Mouse (Mus musculus): ENCODE data around the gene Cttn. TPM values are rescaled to one million over a fixed set of nuclear protein-coding genes. Genes with fewer than 3 reads are reported as not detected.

Cttn gene
- polyA plus RNA-seq, 1 experiment from 2014 or later: 44.8 TPM

DNA sequence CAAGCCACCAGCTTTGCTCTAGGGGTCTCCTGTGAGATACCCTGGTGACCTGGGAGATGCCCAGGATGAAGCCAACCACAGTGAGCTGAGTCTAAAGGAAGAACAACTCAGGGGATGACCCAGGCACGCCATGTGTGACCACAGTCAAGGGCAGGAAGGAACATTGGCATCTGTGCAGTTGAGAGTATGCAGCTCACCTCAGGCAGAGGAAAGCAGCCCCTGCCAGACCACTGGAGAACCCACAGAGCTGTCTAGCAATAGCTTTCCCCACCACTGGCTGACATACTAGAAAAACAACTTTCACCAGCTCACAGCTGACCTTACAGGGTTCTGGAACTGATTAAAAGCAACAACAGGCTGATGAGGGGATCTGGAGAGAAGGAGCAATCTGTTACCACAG, 22.6 kb downstream of the Cttn start:
- DNase-seq (no peak), ATAC-seq (ENCODE audit: low read depth) (no peak)
- Histone ChIP-seq H3K27ac (no peak overlapping the region), H3K4me2 (no peak overlapping the region), H3K9ac (no peak overlapping the region), H3K36me3 (peaks cover 71% of the 10 kb centered on the region), H3K9me3 (replicated peaks) (no peaks in the 10 kb centered on the region), H3K27me3 (no peaks in the 10 kb centered on the region), H3K4me1 (replicated peaks) (no peaks in the 10 kb centered on the region), H3K4me3 (replicated peaks) (no peak overlapping the region)
- 66% methylated on average over 1 of the region's 1 CpGs for WGBS (ENCODE audit: insufficient replicate concordance)

DNA sequence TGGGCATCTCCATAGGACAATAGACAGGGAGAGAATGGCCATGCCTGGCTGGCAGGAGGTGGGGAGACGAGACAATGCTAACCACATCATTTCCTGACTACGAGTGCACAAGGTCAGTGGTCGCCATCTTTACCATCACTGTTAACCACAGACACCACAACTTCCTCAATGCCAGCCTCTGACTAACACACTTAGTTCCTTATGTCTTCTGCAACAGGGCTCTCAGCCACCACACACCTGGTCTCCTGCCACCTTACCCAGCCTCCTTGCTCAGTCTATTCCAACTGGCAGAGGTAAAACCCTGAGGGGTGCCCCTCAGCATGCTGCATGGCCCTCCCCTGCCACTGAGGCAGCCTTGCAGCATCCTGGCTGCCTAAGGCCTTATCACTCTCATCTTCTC, 23.7 kb downstream of the Cttn start:
- H3K9me3 ChIP-seq (replicated peaks): no peaks in the 10 kb centered on the region
- DNase-seq (no peak), ATAC-seq (ENCODE audit: low read depth) (peak; percentile 32; the same call in 1 of the 2 replicates)
- 10% methylated on average over 3 of the region's 3 CpGs for WGBS (ENCODE audit: insufficient replicate concordance)
- peaks cover 66% of the 10 kb centered on the region for H3K36me3 ChIP-seq
- no peak overlapping the region for H3K27ac ChIP-seq
- no peaks in the 10 kb centered on the region for H3K4me1 ChIP-seq (replicated peaks)
- H3K4me3 ChIP-seq (replicated peaks): no peak overlapping the region
- no peak overlapping the region for H3K9ac ChIP-seq
- H3K27me3 ChIP-seq: no peaks in the 10 kb centered on the region
- H3K4me2 ChIP-seq: no peak overlapping the region

DNA sequence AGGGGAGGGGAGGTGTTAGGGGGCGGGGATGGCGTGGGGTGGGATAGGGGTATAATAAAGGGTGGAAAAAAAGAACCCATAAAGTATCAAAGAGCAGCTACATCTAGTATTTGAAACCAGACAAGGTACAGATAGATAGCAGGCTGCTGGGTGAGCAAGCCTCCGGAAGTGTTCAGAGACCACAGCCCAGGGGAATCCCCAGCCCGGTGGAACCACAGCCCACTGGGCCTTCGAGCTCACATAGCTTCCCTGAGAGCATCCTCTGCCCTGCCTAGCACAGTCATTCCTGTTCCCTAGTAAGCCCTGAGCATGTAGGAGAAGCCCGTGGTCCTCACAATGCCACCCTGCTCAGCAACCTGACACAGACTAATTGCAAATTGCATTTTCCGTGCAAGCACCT, 26.0 kb downstream of the Cttn start:
- H3K36me3 ChIP-seq: peaks cover 67% of the 10 kb centered on the region
- no peak for ATAC-seq (ENCODE audit: low read depth)
- no peaks in the 10 kb centered on the region for H3K9me3 ChIP-seq (replicated peaks)
- H3K27me3 ChIP-seq: no peaks in the 10 kb centered on the region
- no peak for DNase-seq
- WGBS (ENCODE audit: insufficient replicate concordance): 45% methylated on average over 7 of the region's 7 CpGs
- no peak overlapping the region for H3K4me3 ChIP-seq (replicated peaks)
- no peak overlapping the region for H3K9ac ChIP-seq
- no peak overlapping the region for H3K4me2 ChIP-seq
- no peak overlapping the region for H3K27ac ChIP-seq
- no peaks in the 10 kb centered on the region for H3K4me1 ChIP-seq (replicated peaks)

DNA sequence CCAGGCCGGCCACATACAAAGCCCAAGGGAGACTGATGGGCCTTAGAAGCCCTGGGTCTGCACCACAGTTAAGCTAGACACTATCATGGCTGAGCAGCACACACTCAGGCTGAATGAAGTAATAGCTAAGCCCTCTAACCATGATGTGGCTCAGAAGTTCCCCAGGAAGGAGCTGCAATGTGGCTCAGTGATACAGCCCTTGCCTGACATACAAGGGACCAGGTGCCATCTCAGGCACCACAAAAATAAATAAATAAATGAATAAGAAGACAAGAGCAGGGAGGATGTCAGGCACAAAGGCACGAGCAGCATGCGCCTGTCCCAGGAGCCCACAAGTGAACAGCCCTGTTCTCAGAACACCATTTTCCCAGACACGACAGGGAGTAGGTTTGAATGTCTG, 28.8 kb downstream of the Cttn start:
- Histone ChIP-seq H3K4me3 (replicated peaks) (no peak overlapping the region), H3K4me1 (replicated peaks) (no peaks in the 10 kb centered on the region), H3K27ac (no peak overlapping the region), H3K36me3 (peaks cover 74% of the 10 kb centered on the region), H3K27me3 (no peaks in the 10 kb centered on the region), H3K4me2 (no peak overlapping the region), H3K9ac (no peak overlapping the region), H3K9me3 (replicated peaks) (no peaks in the 10 kb centered on the region)
- DNase-seq (no peak), ATAC-seq (ENCODE audit: low read depth) (no peak)
- WGBS (ENCODE audit: insufficient replicate concordance): 69% methylated on average over 4 of the region's 4 CpGs

DNA sequence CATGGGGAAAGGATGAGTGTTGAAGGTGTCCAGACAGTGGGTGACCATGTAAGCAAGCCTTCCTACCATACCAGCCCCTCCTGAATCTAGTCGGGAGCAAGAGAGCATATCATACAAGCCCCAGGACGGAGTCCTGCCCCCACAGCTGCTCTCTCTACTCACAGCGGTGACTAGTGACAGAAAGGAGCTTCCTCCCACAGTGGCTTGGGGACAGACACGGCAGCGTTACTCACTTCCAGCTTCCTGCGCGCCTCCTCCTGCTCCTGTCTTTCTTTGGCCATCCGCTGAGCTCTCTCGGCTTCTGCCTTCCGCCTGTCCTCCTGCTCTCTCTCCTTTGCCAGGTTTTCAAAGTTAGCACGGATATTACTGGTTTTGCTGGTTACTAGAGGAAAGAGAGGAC, 29.3 kb downstream of the Cttn start:
- 75% methylated on average over 11 of the region's 11 CpGs for WGBS (ENCODE audit: insufficient replicate concordance)
- H3K9me3 ChIP-seq (replicated peaks): no peaks in the 10 kb centered on the region
- no peak overlapping the region for H3K9ac ChIP-seq
- no peak overlapping the region for H3K4me2 ChIP-seq
- no peak for ATAC-seq (ENCODE audit: low read depth)
- H3K27ac ChIP-seq: no peak overlapping the region
- H3K4me1 ChIP-seq (replicated peaks): no peaks in the 10 kb centered on the region
- DNase-seq: no peak
- no peak overlapping the region for H3K4me3 ChIP-seq (replicated peaks)
- H3K27me3 ChIP-seq: no peaks in the 10 kb centered on the region
- peaks cover 80% of the 10 kb centered on the region for H3K36me3 ChIP-seq

DNA sequence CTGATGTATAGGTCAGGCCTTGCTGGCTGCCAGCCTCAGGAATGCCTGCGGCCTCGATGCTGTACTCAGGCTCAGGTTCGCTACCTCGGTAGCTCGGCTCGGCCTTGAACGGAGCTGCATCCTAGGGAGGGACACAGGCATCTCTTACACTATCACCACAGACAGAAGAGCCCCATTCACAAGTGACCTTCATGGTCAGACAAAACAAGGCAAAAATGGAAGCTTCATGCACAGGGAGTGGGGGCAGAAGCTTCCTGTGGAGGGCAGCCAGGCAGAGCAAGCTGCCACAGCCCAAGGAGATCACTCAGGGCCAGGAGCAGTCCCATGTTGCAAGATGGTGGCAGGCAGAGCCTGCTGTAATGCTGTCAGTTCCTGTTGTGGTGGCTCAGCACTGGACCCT, 32.0 kb downstream of the Cttn start:
- 93% methylated on average over 7 of the region's 7 CpGs for WGBS (ENCODE audit: insufficient replicate concordance)
- peaks cover 69% of the 10 kb centered on the region for H3K36me3 ChIP-seq

DNA sequence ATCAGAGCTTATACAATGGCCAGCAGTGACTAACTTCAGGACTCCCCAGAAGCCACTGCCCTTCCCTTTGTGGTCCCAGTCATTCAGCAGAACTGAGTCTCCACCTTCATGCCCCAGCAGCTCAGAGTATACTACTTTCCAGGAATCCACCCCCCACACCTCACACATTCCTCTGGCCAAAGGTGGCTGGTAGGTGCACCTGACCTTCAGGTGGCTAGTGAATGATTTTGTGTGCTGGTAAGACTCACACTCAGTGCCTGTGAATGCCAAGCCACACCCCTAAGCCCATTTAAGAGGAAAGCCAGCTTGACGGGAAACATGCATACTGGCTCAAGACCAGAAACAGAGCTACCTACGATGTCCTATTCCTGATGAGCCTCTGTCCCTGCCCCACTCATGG, 37.9 kb downstream of the Cttn start:
- H3K4me1 ChIP-seq (replicated peaks): no peaks in the 10 kb centered on the region
- H3K9ac ChIP-seq: no peak overlapping the region
- no peak overlapping the region for H3K27ac ChIP-seq
- DNase-seq: no peak
- H3K4me3 ChIP-seq (replicated peaks): no peak overlapping the region
- 71% methylated on average over 2 of the region's 2 CpGs for WGBS (ENCODE audit: insufficient replicate concordance)
- ATAC-seq (ENCODE audit: low read depth): no peak
- H3K27me3 ChIP-seq: peaks cover 4% of the 10 kb centered on the region; the same call in 1 of the 2 replicates
- peaks cover 22% of the 10 kb centered on the region for H3K36me3 ChIP-seq
- no peaks in the 10 kb centered on the region for H3K9me3 ChIP-seq (replicated peaks)
- no peak overlapping the region for H3K4me2 ChIP-seq

More for the DNA sequence above, 32.0 kb downstream of the Cttn start:
- H3K27ac ChIP-seq: no peak overlapping the region
- no peaks in the 10 kb centered on the region for H3K9me3 ChIP-seq (replicated peaks)
- H3K27me3 ChIP-seq: no peaks in the 10 kb centered on the region
- no peaks in the 10 kb centered on the region for H3K4me1 ChIP-seq (replicated peaks)
- H3K4me3 ChIP-seq (replicated peaks): no peak overlapping the region
- DNase-seq (no peak), ATAC-seq (ENCODE audit: low read depth) (no peak)
- no peak overlapping the region for H3K4me2 ChIP-seq
- no peak overlapping the region for H3K9ac ChIP-seq

DNA sequence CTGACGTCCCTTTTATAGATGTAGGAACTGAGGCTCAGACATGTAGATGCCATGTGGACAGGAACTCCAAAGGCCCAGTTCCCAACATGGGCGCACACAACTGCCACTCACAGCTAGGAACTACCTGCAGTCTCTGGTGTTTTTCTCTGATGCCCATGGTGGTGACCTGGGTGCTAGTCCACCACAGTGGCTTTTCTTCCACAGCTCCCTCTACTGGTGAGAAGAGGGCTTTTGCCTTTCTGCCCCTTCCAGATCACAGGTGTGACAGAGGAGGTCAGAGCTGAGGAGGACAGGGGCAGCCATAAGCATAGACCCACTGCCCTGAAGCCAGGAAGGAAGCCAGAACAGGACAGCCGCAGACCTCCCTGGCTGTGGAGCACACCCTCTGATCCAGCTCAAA, 43.3 kb downstream of the Cttn start:
- no peak for ATAC-seq (ENCODE audit: low read depth)

DNA sequence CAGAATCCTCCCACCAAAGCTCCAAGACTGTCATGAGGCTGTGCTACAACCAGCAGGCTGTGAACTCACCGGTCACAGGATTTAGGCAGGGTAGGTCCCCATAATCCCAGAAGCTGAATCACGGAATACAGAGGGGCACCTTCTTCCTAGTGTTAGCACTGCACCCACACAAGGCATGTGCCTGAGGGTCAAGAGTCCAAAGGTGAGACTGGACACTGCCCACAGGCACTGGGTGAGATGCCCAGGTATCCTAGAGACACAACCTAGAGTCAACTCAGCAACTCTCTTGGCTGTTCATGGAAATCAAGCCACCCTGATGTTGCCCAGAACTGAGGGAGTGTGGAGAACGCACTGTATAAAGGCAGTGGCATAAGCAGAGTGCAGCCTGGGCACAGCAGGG, 44.2 kb downstream of the Cttn start:
- no peaks in the 10 kb centered on the region for H3K9me3 ChIP-seq (replicated peaks)
- ATAC-seq (ENCODE audit: low read depth) (no peak), DNase-seq (no peak)
- no peak overlapping the region for H3K9ac ChIP-seq
- H3K27me3 ChIP-seq: peaks cover 18% of the 10 kb centered on the region
- H3K4me2 ChIP-seq: no peak overlapping the region
- no peak overlapping the region for H3K4me3 ChIP-seq (replicated peaks)
- no peaks in the 10 kb centered on the region for H3K36me3 ChIP-seq
- 73% methylated on average over 3 of the region's 3 CpGs for WGBS (ENCODE audit: insufficient replicate concordance)
- no peak overlapping the region for H3K27ac ChIP-seq
- H3K4me1 ChIP-seq (replicated peaks): peaks cover 4% of the 10 kb centered on the region

More for the DNA sequence above, 43.3 kb downstream of the Cttn start:
- Histone ChIP-seq H3K27me3 (peaks cover 18% of the 10 kb centered on the region), H3K9ac (no peak overlapping the region), H3K4me1 (replicated peaks) (peaks cover 4% of the 10 kb centered on the region), H3K4me2 (no peak overlapping the region), H3K9me3 (replicated peaks) (no peaks in the 10 kb centered on the region), H3K36me3 (no peaks in the 10 kb centered on the region), H3K27ac (no peak overlapping the region), H3K4me3 (replicated peaks) (no peak overlapping the region)
- DNase-seq: no peak
- 72% methylated on average over 3 of the region's 3 CpGs for WGBS (ENCODE audit: insufficient replicate concordance)

DNA sequence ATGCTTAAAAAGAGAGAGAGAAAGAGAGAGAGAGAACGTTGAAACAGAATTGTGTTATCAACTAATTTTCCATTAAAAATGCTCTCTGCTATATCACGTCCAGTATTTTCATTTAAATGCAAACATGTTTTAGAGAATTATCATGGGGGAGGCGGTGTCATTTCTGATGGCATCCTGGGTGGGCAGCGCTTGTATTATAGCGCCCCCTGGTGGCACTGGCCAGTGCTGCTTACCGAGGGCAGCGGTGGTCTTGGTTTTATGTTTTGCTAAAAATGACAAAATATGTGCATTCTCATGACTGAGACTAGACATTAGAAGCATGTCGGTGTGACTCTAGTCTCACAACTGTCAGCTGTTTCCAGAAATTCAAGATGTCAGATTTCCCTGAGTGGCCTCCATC, 44.9 kb downstream of the Cttn start:
- Histone ChIP-seq H3K4me2 (no peak overlapping the region), H3K4me3 (replicated peaks) (no peak overlapping the region), H3K9ac (no peak overlapping the region), H3K27me3 (peaks cover 18% of the 10 kb centered on the region), H3K27ac (no peak overlapping the region), H3K4me1 (replicated peaks) (peaks cover 4% of the 10 kb centered on the region), H3K36me3 (no peaks in the 10 kb centered on the region), H3K9me3 (replicated peaks) (no peaks in the 10 kb centered on the region)
- 10% methylated on average over 8 of the region's 8 CpGs for WGBS (ENCODE audit: insufficient replicate concordance)
- no peak for ATAC-seq (ENCODE audit: low read depth)
- DNase-seq: peak; percentile 13

DNA sequence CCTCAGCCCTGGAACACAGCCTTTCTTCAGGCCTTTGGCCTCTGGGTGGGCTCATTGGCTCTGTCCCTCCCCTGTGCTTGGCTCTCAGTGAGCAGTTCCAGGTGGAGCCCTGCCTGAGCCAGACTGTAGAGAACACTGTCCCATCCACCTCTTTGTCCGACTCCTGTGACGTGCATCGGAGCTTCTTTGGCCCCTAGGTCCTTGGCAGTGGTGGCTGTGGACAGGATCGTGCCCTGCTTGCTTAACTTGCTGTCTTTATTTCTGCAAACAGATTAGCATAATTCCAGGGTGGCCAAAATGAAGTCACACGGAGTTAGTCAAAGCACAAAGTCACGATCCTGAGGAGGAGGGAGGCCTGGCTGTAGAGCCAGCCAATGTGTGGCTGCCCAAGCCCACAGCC, 49.3 kb downstream of the Cttn start:
- H3K9ac ChIP-seq: no peak overlapping the region
- H3K9me3 ChIP-seq (replicated peaks): no peaks in the 10 kb centered on the region
- H3K4me2 ChIP-seq: no peak overlapping the region
- no peak overlapping the region for H3K27ac ChIP-seq
- 57% methylated on average over 6 of the region's 6 CpGs for WGBS (ENCODE audit: insufficient replicate concordance)
- H3K4me3 ChIP-seq (replicated peaks): no peak overlapping the region
- DNase-seq (no peak), ATAC-seq (ENCODE audit: low read depth) (no peak)
- H3K36me3 ChIP-seq: no peaks in the 10 kb centered on the region
- peaks cover 14% of the 10 kb centered on the region for H3K27me3 ChIP-seq
- peaks cover 8% of the 10 kb centered on the region for H3K4me1 ChIP-seq (replicated peaks)

DNA sequence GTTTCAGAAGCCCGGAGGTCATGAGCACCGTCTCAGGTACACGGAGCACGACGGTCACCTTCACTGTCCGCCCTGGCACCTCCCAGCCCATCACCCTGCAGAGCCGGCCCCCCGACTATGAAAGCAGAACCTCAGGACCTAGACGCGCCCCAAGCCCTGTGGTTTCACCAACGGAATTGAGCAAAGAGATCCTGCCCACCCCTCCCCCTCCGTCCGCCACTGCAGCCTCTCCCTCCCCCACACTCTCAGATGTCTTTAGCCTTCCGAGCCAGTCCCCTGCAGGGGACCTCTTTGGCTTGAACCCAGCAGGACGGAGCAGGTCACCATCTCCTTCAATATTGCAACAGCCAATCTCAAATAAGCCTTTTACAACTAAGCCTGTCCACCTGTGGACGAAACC, 50.3 kb downstream of the Cttn start:
- H3K4me3 ChIP-seq (replicated peaks): no peak overlapping the region
- no peaks in the 10 kb centered on the region for H3K36me3 ChIP-seq
- DNase-seq (no peak), ATAC-seq (ENCODE audit: low read depth) (no peak)
- H3K27me3 ChIP-seq: peaks cover 11% of the 10 kb centered on the region; the same call in 1 of the 2 replicates
- no peaks in the 10 kb centered on the region for H3K9me3 ChIP-seq (replicated peaks)
- no peak overlapping the region for H3K4me2 ChIP-seq
- H3K27ac ChIP-seq: no peak overlapping the region
- H3K4me1 ChIP-seq (replicated peaks): peaks cover 8% of the 10 kb centered on the region
- 11% methylated on average over 16 of the region's 16 CpGs for WGBS (ENCODE audit: insufficient replicate concordance)
- H3K9ac ChIP-seq: no peak overlapping the region
